Mouse (Mus musculus) kidney, adult 2 months (tissue): ENCODE measurements around the gene Wwox.

Experiments used
- CTCF ChIP-seq: fragments of 200-500 bp; conservative IDR thresholded peaks from 2 replicates; pipeline ENCODE4 v1.5.1; 2011; ENCODE audit warnings: low read depth, mild to moderate bottlenecking, control low read depth, low read length, moderate library complexity, mixed read lengths; ENCODE audit not compliant: insufficient read depth, insufficient read length
- POLR2A ChIP-seq: fragments of 200-500 bp; IDR thresholded peaks from one replicate; pipeline ENCODE4 v1.6.1; 2011; ENCODE audit warnings: low read depth, low read length, control low read depth

DNA sequence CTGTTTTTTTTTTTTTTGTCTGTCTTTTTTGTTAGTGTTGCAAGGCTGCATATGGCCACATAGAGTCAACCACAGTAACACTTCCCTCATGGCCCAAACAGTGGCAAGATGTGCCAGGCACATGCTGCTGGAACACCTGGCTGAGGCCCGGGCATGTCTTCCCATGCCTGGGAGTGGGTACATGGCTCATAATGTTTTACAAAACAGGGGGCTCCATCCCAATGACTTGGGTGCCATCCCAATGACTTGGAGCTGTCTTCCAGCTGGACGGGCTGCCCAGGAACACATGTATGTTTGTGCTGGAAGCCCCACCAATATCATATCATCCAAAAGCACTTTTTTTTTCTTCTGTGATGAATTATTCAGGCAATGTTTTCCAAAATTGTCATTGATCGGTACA lies 329.1 kb downstream of the Wwox start:
- TF ChIP-seq CTCF (no peak), POLR2A (no peak)
